ENCODE assay signal across 30 mouse cellular contexts in the genomic region with DNA sequence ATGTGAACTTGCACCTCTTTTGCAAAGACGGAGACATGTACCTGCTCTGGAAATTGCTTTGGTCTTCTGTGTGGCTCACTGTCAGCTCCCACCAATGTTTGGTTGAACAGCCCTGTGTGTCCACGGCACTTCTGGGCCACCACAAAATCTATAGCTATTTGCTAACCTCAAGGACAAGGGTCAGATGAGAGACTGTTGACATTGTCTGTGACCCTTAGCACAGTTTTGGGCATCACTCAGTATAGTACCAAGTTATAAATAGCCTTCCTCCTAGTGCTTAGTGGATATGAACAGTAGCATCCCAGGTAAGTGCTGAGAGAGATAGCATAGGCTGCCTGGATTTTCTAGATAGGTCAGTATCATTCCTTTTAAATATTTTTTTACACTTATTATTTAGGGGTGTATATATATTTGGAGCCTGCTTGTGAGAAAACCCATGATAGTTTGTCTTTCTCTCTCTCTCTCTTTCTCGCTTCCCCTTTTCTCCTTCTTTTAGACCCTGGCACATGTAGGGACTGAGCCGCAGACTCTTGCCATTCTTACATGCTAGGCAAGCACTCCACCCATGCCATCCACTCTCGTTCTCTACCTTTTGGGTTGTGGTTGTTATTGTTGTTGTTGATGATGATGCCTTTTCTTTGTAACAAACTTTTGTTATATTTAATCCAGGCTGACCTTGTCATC. TPM values are rescaled to one million over a fixed set of nuclear protein-coding genes. Genes with fewer than 3 reads are reported as not detected.
DNase-seq lines count a peak whose midpoint lies in the region; ATAC-seq and TF ChIP-seq lines count a peak whose summit lies in the region.
"Had no signal": no experiment of that assay in that cellular context is flagged by ENCODE, and none has a peak within 500 bp of the region (broad histone marks: within the 10 kb centered on the region; RNA-seq: fewer than 3 reads in every experiment).

No protein-coding gene starts in this region.

- TF ChIP-seq RAD21 in CH12.LX (IDR thresholded peaks at IDR 0.05; ENCODE audit: low read depth, low read length), result no peak

- H3K27ac ChIP-seq in heart, embryonic 16.5 days (ENCODE audit: low read length), result 0 out of 2 replicates have a peak overlapping the region, but pooled peaks have one; percentile 9
- H3K27ac ChIP-seq in CH12.LX (ENCODE audit: insufficient read depth, low read depth), result no peak overlapping the region
- no peak overlapping the region for H3K27ac ChIP-seq in liver, embryonic 13.5 days
- H3K27ac ChIP-seq in macrophage, result peak overlapping the region; percentile 55
- H3K27ac ChIP-seq in hindbrain, embryonic 11.5 days (ENCODE audit: low read depth, low read length), result no peak overlapping the region
- H3K27ac ChIP-seq: embryonic facial prominence, embryonic 13.5 days; forebrain, embryonic 10.5 days; forebrain, embryonic 15.5 days; hindbrain, embryonic 12.5 days; kidney, postnatal 0 days; limb, embryonic 10.5 days; limb, embryonic 15.5 days had no signal

- peak; percentile 64; the same call in 1 of the 2 replicates for TF ChIP-seq EP300 in CH12.LX (IDR thresholded peaks at IDR 0.05; ENCODE audit: low read length)

- dilution Hi-C loops in CH12.LX (cut with MboI; ENCODE audit: extremely low pct_ligation_motif_present, extremely low pct_unique_long_range_greater_than_20kb, low sequenced_read_pairs), result no loop called here

- no peak for DNase-seq in heart, adult 9 months (ENCODE audit: low spot score in 2 of 2)
- DNase-seq in CH12.LX (ENCODE audit: extremely low read depth), result peak; percentile 31
- no peak for DNase-seq in liver, embryonic 13.5 days
- no peak for DNase-seq in lung, postnatal 10 days
- no peak for DNase-seq in adrenal gland, postnatal 4 days (ENCODE audit: low spot score in 2 of 2)
- DNase-seq in hindbrain, embryonic 11.5 days (ENCODE audit: low spot score), result no peak
- DNase-seq: cerebellum, adult 11-12 months; cerebellum, adult 9-11 months; embryo, embryonic 11 days; heart, postnatal 14 days; kidney, adult 8-10 months; right cerebral cortex, adult 18-20 months; right cerebral cortex, postnatal 4 days; thymus, adult 2 months; thymus, postnatal 4 days had no signal

- no peaks in the 10 kb centered on the region for H3K79me2 ChIP-seq in CH12.LX (replicated peaks; ENCODE audit: control insufficient read depth, extremely low read depth, insufficient read depth, poor library complexity, severe bottlenecking)
- peaks cover 100% of the 10 kb centered on the region for H3K79me2 ChIP-seq in macrophage (ENCODE audit: inconsistent target)

- no peak for TF ChIP-seq CTCF in CH12.LX (conservative IDR thresholded peaks at IDR 0.05 in 1 of 2, IDR thresholded peaks at IDR 0.05 in 1 of 2; ENCODE audit: low read depth in 2 of 2, low read length in 2 of 2)

- no peak for TF ChIP-seq POLR2A in CH12.LX (IDR thresholded peaks at IDR 0.05; ENCODE audit: low read depth, low read length)

- no peaks in the 10 kb centered on the region for H3K27me3 ChIP-seq in heart, embryonic 16.5 days (ENCODE audit: control insufficient read depth, insufficient read depth, low read length)
- no peaks in the 10 kb centered on the region for H3K27me3 ChIP-seq in CH12.LX (replicated peaks)
- no peaks in the 10 kb centered on the region for H3K27me3 ChIP-seq in liver, embryonic 13.5 days
- no peaks in the 10 kb centered on the region for H3K27me3 ChIP-seq in hindbrain, embryonic 11.5 days (ENCODE audit: control insufficient read depth, insufficient read depth, low read length)
- H3K27me3 ChIP-seq: embryonic facial prominence, embryonic 13.5 days; forebrain, embryonic 15.5 days; hindbrain, embryonic 12.5 days; limb, embryonic 15.5 days had no signal

- H3K4me1 ChIP-seq in heart, embryonic 16.5 days (ENCODE audit: control insufficient read depth, insufficient read depth, low read length), result peaks cover 33% of the 10 kb centered on the region
- H3K4me1 ChIP-seq in CH12.LX (ENCODE audit: control insufficient read depth in 1 of 2, insufficient read depth in 2 of 2), result peaks cover 5 to 58% of the 10 kb centered on the region in 2 experiments
- peaks cover 3% of the 10 kb centered on the region; the same call in 1 of the 2 replicates for H3K4me1 ChIP-seq in liver, embryonic 13.5 days (replicated peaks)
- H3K4me1 ChIP-seq in hindbrain, embryonic 11.5 days (replicated peaks; ENCODE audit: control insufficient read depth, insufficient read depth, low read length), result no peaks in the 10 kb centered on the region; the same call in 1 of the 2 replicates
- H3K4me1 ChIP-seq: forebrain, embryonic 15.5 days had no signal

- in situ Hi-C loops in CH12.LX (cut with MboI; ENCODE audit: low pct_ligation_motif_present, low pct_unique_long_range_greater_than_20kb, low sequenced_read_pairs), result no loop called here

- H3K9ac ChIP-seq in heart, embryonic 16.5 days (ENCODE audit: low read length), result no peak overlapping the region
- H3K9ac ChIP-seq in CH12.LX (ENCODE audit: insufficient read depth, low read depth), result no peak overlapping the region
- no peak overlapping the region for H3K9ac ChIP-seq in liver, embryonic 13.5 days
- no peak overlapping the region for H3K9ac ChIP-seq in hindbrain, embryonic 11.5 days (ENCODE audit: low read depth, low read length)
- H3K9ac ChIP-seq: embryonic facial prominence, embryonic 13.5 days; forebrain, embryonic 15.5 days; hindbrain, embryonic 12.5 days; limb, embryonic 15.5 days had no signal

- no peaks in the 10 kb centered on the region for H3K9me3 ChIP-seq in heart, embryonic 16.5 days (replicated peaks; ENCODE audit: control insufficient read depth, low read length)
- H3K9me3 ChIP-seq in CH12.LX (replicated peaks; ENCODE audit: low read length), result no peaks in the 10 kb centered on the region
- H3K9me3 ChIP-seq in liver, embryonic 13.5 days (replicated peaks), result no peaks in the 10 kb centered on the region
- H3K9me3 ChIP-seq in hindbrain, embryonic 11.5 days (ENCODE audit: control insufficient read depth, low read length), result no peaks in the 10 kb centered on the region
- H3K9me3 ChIP-seq: embryonic facial prominence, embryonic 13.5 days; forebrain, embryonic 10.5 days; forebrain, embryonic 15.5 days; hindbrain, embryonic 12.5 days; limb, embryonic 10.5 days; limb, embryonic 15.5 days had no signal

- no peaks in the 10 kb centered on the region for H3K36me3 ChIP-seq in heart, embryonic 16.5 days (ENCODE audit: control insufficient read depth, insufficient read depth)
- H3K36me3 ChIP-seq in CH12.LX (replicated peaks in 1 of 2; ENCODE audit: control insufficient read depth in 1 of 2, insufficient read depth in 1 of 2, low read length in 1 of 2) (peaks cover 0 to 23% of the 10 kb centered on the region in 2 experiments), macrophage (ENCODE audit: inconsistent target) (peaks cover 40% of the 10 kb centered on the region)
- no peaks in the 10 kb centered on the region for H3K36me3 ChIP-seq in liver, embryonic 13.5 days
- no peaks in the 10 kb centered on the region for H3K36me3 ChIP-seq in hindbrain, embryonic 11.5 days (ENCODE audit: control insufficient read depth, insufficient read depth, low read length)
- H3K36me3 ChIP-seq: embryonic facial prominence, embryonic 13.5 days; forebrain, embryonic 10.5 days; forebrain, embryonic 15.5 days; hindbrain, embryonic 12.5 days; limb, embryonic 10.5 days; limb, embryonic 15.5 days had no signal

- H3K4me2 ChIP-seq in heart, embryonic 16.5 days (ENCODE audit: low read depth, low read length), result no peak overlapping the region
- peak overlapping the region; percentile 19; the same call in 1 of the 2 replicates for H3K4me2 ChIP-seq in CH12.LX (ENCODE audit: insufficient read depth, low read depth, poor library complexity, severe bottlenecking)
- H3K4me2 ChIP-seq in liver, embryonic 13.5 days, result no peak overlapping the region
- H3K4me2 ChIP-seq in hindbrain, embryonic 11.5 days (replicated peaks; ENCODE audit: low read depth, low read length), result no peak overlapping the region
- H3K4me2 ChIP-seq: embryonic facial prominence, embryonic 13.5 days; forebrain, embryonic 15.5 days; heart, embryonic 11.5 days; hindbrain, embryonic 12.5 days; limb, embryonic 15.5 days; midbrain, embryonic 11.5 days had no signal

- no peak for ATAC-seq in heart, embryonic 16.5 days (replicated peaks; ENCODE audit: extremely low read depth, insufficient read depth, low FRiP score)
- ATAC-seq in liver, embryonic 13.5 days (ENCODE audit: low read depth), result peak; percentile 70
- ATAC-seq in hindbrain, embryonic 11.5 days (ENCODE audit: low FRiP score), result no peak
- ATAC-seq: CD4-positive, CD25-positive, alpha-beta regulatory T cell, adult 4 months; forebrain, embryonic 15.5 days; intestine, embryonic 16.5 days; lung, postnatal 0 days; midbrain, embryonic 16.5 days had no signal

- H3K4me3 ChIP-seq in heart, embryonic 16.5 days (ENCODE audit: low read length), result no peak overlapping the region
- H3K4me3 ChIP-seq in CH12.LX (replicated peaks in 1 of 3; ENCODE audit: low read depth in 2 of 3, low read length in 2 of 3, poor library complexity in 1 of 3) (no peak overlapping the region), macrophage (ENCODE audit: inconsistent target) (no peak overlapping the region)
- H3K4me3 ChIP-seq in liver, embryonic 13.5 days (replicated peaks), result no peak overlapping the region
- H3K4me3 ChIP-seq in hindbrain, embryonic 11.5 days (ENCODE audit: low read depth, low read length), result no peak overlapping the region
- H3K4me3 ChIP-seq: embryonic facial prominence, embryonic 13.5 days; forebrain, embryonic 10.5 days; forebrain, embryonic 15.5 days; hindbrain, embryonic 12.5 days; limb, embryonic 10.5 days; limb, embryonic 15.5 days had no signal

- whole genome bisulfite sequencing in heart, embryonic 16.5 days, result 76% methylated on average over 5 of the region's 5 CpGs
- WGBS in liver, embryonic 13.5 days (ENCODE audit: insufficient replicate concordance), result 58% methylated on average over 5 of the region's 5 CpGs
- 59% methylated on average over 4 of the region's 5 CpGs for whole genome bisulfite sequencing in macrophage (ENCODE audit: missing documents)
- 87% methylated on average over 5 of the region's 5 CpGs for WGBS in hindbrain, embryonic 11.5 days

RNA-seq across cellular contexts. Expression of gene Nceh1, which starts 19.1 kb away (rescaled TPM):
- 22.3 and 26.5 TPM in 2 replicates for polyA plus RNA-seq in heart, embryonic 16.5 days (2015; fragmentation: Nextera tagmentation; extraction: Ambion mirVana)
- total RNA-seq in CH12.LX (2012; rRNA removed), result 8.5 and 9.1 TPM in 2 replicates
- total RNA-seq in CH12.LX (2014; rRNA removed), result 11.8 and 12.3 TPM in 2 replicates
- polyA plus RNA-seq in CH12.LX (2012; ENCODE audit: insufficient read length, low read depth), result 8.1 and 9.2 TPM in 2 replicates
- polyA plus RNA-seq in liver, embryonic 13.5 days (2015; fragmentation: Nextera tagmentation; extraction: Ambion mirVana), result 3.7 and 4.2 TPM in 2 replicates
- 100 to 1,000 TPM in 9 of 26 experiments, 10 to 100 TPM in 17; 18.6 to 236 (median 77.9) TPM for total RNA-seq in macrophage (2018; cell fraction: chromatin; rRNA removed)
- total RNA-seq in macrophage (2018; cell fraction: cytosol; rRNA removed), result 100 to 1,000 TPM; 111 to 455 (median 227) TPM
- 100 to 1,000 TPM in 25 of 26 experiments, 10 to 100 TPM in 1; 73.4 to 406 (median 223) TPM for total RNA-seq in macrophage (2018; cell fraction: nucleus; rRNA removed)
- 212 to 280 TPM (median 251 TPM) in 3 replicates for polyA plus RNA-seq in macrophage (2018)
- total RNA-seq in adrenal gland, postnatal 4 days (2021), result 100 to 1,000 TPM; 103 to 113 TPM
- 3.0 and 4.6 TPM in 2 replicates for polyA plus RNA-seq in hindbrain, embryonic 11.5 days (2014; fragmentation: Nextera tagmentation; extraction: Ambion mirVana)

RNA-seq across cellular contexts. Expression of gene Ect2, which starts 48.2 kb away (rescaled TPM):
- polyA plus RNA-seq in heart, embryonic 16.5 days (2015; fragmentation: Nextera tagmentation; extraction: Ambion mirVana), result 36.8 and 38.4 TPM in 2 replicates
- total RNA-seq in CH12.LX (2012; rRNA removed) (29.9 and 31.8 TPM in 2 replicates), CH12.LX (2014; rRNA removed) (38.9 and 50.4 TPM in 2 replicates)
- polyA plus RNA-seq in CH12.LX (2012; ENCODE audit: insufficient read length, low read depth) (32.5 and 36.7 TPM in 2 replicates), macrophage (2018) (1.3 to 5.8 TPM (median 2.8 TPM) in 3 replicates)
- 34.5 and 47.4 TPM in 2 replicates for polyA plus RNA-seq in liver, embryonic 13.5 days (2015; fragmentation: Nextera tagmentation; extraction: Ambion mirVana)
- 10 to 100 TPM in 6 of 26 experiments, 1 to 10 TPM in 20; 2.1 to 30.7 (median 7.5) TPM for total RNA-seq in macrophage (2018; cell fraction: chromatin; rRNA removed)
- 1 to 10 TPM in 25 of 26 experiments, under 1 TPM in 1; 0.91 to 4.3 (median 2.3) TPM for total RNA-seq in macrophage (2018; cell fraction: cytosol; rRNA removed)
- 10 to 100 TPM in 1 of 26 experiments, 1 to 10 TPM in 24, under 1 TPM in 1; 0.94 to 19.1 (median 2.9) TPM for total RNA-seq in macrophage (2018; cell fraction: nucleus; rRNA removed)
- 10 to 100 TPM; 20.6 to 26.5 TPM for total RNA-seq in adrenal gland, postnatal 4 days (2021)
- 76.7 and 90.3 TPM in 2 replicates for polyA plus RNA-seq in hindbrain, embryonic 11.5 days (2014; fragmentation: Nextera tagmentation; extraction: Ambion mirVana)

Comparison
In these comparisons a context has a peak if more than half of its experiments do, and no peak if none do; other contexts are left out.
1. H3K27ac ChIP-seq: peak in heart, embryonic 16.5 days (single experiment) and macrophage (single experiment); none in CH12.LX (single experiment), liver, embryonic 13.5 days (single experiment) and hindbrain, embryonic 11.5 days (single experiment).